Mouse (Mus musculus): Measurements from ENCODE around the gene Rbfox2.
"Not testable (repeated sequence)": the region's sequence is repeated elsewhere in the genome, so short reads cannot be mapped to it uniquely, and the experiment has no call there.

The Rbfox2 gene

GRCm38 (mm10) chr15:77306547-77307261 is at the start of gene Rbfox2:
Gene Rbfox2 (minus strand): TSS chr15:77307004.
- peak; percentile 93 to 96 for DNase-seq

GRCm38 (mm10) chr15:77356248-77356810 is 49.5 kb upstream of the Rbfox2 start:
- DNase-seq = no peak

- peak; percentile 58 to 60 for DNase-seq
Observed at GRCm38 (mm10) chr15:77354848-77355551, 48.2 kb upstream of the Rbfox2 start.

GRCm38 (mm10) chr15:77354496-77354847 is 47.7 kb upstream of the Rbfox2 start:
- no peak for DNase-seq

- no peak for DNase-seq
Observed at GRCm38 (mm10) chr15:77353764-77354163, 47.0 kb upstream of the Rbfox2 start.

- no peak for DNase-seq
Observed at GRCm38 (mm10) chr15:77352863-77353262, 46.1 kb upstream of the Rbfox2 start.

GRCm38 (mm10) chr15:77350117-77350516 is 43.3 kb upstream of the Rbfox2 start:
- DNase-seq = no peak

- DNase-seq = no peak
Observed at GRCm38 (mm10) chr15:77348146-77348545, 41.3 kb upstream of the Rbfox2 start.

- DNase-seq = peak in 1 of 2 experiments; percentile 7
Observed at GRCm38 (mm10) chr15:77344127-77345125, 37.6 kb upstream of the Rbfox2 start.

- DNase-seq = peak; percentile 71 to 83
Observed at GRCm38 (mm10) chr15:77343527-77344091, 36.8 kb upstream of the Rbfox2 start.

GRCm38 (mm10) chr15:77342962-77343526 is 36.2 kb upstream of the Rbfox2 start:
- DNase-seq = no peak

- DNase-seq = no peak
Observed at GRCm38 (mm10) chr15:77342005-77342404, 35.2 kb upstream of the Rbfox2 start.

GRCm38 (mm10) chr15:77340581-77340980 is 33.8 kb upstream of the Rbfox2 start:
- DNase-seq = no peak

- no peak for DNase-seq
Observed at GRCm38 (mm10) chr15:77338924-77339429, 32.2 kb upstream of the Rbfox2 start.

- DNase-seq = no peak
Observed at GRCm38 (mm10) chr15:77338451-77338850, 31.6 kb upstream of the Rbfox2 start.

GRCm38 (mm10) chr15:77337926-77338325 is 31.1 kb upstream of the Rbfox2 start:
- peak in 1 of 2 experiments; percentile 11 for DNase-seq

- DNase-seq = no peak
Observed at GRCm38 (mm10) chr15:77336968-77337341, 30.2 kb upstream of the Rbfox2 start.

GRCm38 (mm10) chr15:77336287-77336967 is 29.6 kb upstream of the Rbfox2 start:
- DNase-seq = peak; percentile 78 to 92

- not testable (repeated sequence) for DNase-seq
Observed at GRCm38 (mm10) chr15:77335185-77335584, 28.4 kb upstream of the Rbfox2 start.

- DNase-seq = no peak
Observed at GRCm38 (mm10) chr15:77332272-77332991, 25.6 kb upstream of the Rbfox2 start.

- DNase-seq = no peak
Observed at GRCm38 (mm10) chr15:77331444-77331843, 24.6 kb upstream of the Rbfox2 start.

Measured in cerebellum, adult 18-20 months (tissue).